Mouse (Mus musculus) cerebellum, adult 2 months (tissue): ENCODE data around the gene Mfsd14a. TPM values are rescaled to one million over a fixed set of nuclear protein-coding genes. Genes with fewer than 3 reads are reported as not detected.

ENCODE experiments used
- DNase-seq, 2 experiments: peaks; one replicate each; pipeline ENCODE4 v3.0.0; 2021
- H3K27ac ChIP-seq: fragments of 200-500 bp; 2 replicates; pipeline ENCODE4 v1.5.1; 2012; ENCODE audit warnings: low read length, control low read depth, inconsistent platforms; ENCODE audit not compliant: insufficient read depth
- H3K27me3 ChIP-seq: fragments of 200-500 bp; 2 replicates; pipeline ENCODE4 v1.6.1; 2012; ENCODE audit warnings: inconsistent platforms, mild to moderate bottlenecking, low read length, moderate library complexity; ENCODE audit not compliant: control insufficient read depth, insufficient read depth
- H3K4me1 ChIP-seq: fragments of 200-500 bp; 2 replicates; pipeline ENCODE4 v1.6.1; 2011; ENCODE audit warnings: low read length; ENCODE audit not compliant: control insufficient read depth, insufficient read depth
- H3K4me3 ChIP-seq: fragments of 200-500 bp; replicated peaks from 2 replicates; pipeline ENCODE3; 2011; ENCODE audit warnings: mild to moderate bottlenecking, low read depth, low read length, control low read depth; ENCODE audit not compliant: insufficient read depth
- CTCF ChIP-seq: fragments of 200-500 bp; IDR thresholded peaks from 2 replicates; pipeline ENCODE4 v1.5.1; 2011; ENCODE audit warnings: low read depth, mild to moderate bottlenecking, control low read depth, low read length, moderate library complexity, borderline replicate concordance; ENCODE audit not compliant: insufficient read depth
- POLR2A ChIP-seq: fragments of 200-500 bp; IDR thresholded peaks from 2 replicates; pipeline ENCODE4 v1.6.1; 2011; ENCODE audit warnings: low read length, control low read depth, borderline replicate concordance; ENCODE audit not compliant: insufficient read depth
- WGBS: fragments of 180-500 bp; shearing (Covaris S2); methylation state at CpG from one replicate; pipeline ENCODE4 v1.1.7; 2018; 5-methylcytosine and 5-hydroxymethylcytosine counted together
- polyA plus RNA-seq: library from polyadenylated mRNA; depleted of rRNA; stranded (reverse); fragments of >200 nt; gene quantifications from 2 replicates; pipeline ENCODE4 v1.2.3, GENCODE M21; 2012; rRNA removed

Gene Mfsd14a
- polyA plus RNA-seq, 1 experiment: 47.2 TPM

DNA sequence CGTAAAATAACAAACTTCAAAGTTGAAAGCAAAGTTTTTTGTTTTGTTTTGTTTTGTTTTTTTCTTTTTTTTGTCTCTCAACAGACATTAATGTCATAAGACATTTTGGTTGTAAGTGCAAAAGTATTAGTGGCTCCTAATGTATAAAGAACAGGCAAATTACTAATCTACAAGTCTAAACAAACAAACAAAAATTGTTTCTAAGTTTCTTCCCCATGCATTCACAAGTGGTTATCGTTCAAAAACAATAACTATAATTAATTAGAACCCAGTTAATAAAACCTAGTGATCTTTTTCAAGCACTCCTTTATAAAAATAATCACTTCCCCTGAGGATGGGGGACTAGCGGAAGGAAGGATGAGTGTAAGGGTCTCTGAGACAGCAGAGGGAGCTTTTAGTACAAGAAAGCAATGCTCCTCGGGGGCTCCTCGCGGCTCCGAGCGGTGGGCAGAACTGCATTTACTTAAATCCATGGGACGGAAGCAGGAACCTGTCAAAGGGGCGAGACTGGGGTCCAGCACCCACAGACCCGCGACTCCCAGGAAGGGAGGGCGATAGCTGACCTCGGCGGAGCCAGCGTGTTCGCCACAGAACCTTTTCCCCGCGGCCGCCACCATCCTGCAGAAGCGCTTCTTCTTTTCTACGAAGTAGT lies 68.3 kb downstream of the Mfsd14a start:
- DNase-seq: no peak
- peak overlapping the region; percentile 14 for H3K27ac ChIP-seq
- H3K4me3 ChIP-seq: peak overlapping the region; percentile 76
- TF ChIP-seq POLR2A: no peak
- no peak for TF ChIP-seq CTCF
- WGBS: 2% methylated on average over 22 of the region's 22 CpGs
- H3K27me3 ChIP-seq: no peaks in the 10 kb centered on the region
- H3K4me1 ChIP-seq: no peaks in the 10 kb centered on the region

DNA sequence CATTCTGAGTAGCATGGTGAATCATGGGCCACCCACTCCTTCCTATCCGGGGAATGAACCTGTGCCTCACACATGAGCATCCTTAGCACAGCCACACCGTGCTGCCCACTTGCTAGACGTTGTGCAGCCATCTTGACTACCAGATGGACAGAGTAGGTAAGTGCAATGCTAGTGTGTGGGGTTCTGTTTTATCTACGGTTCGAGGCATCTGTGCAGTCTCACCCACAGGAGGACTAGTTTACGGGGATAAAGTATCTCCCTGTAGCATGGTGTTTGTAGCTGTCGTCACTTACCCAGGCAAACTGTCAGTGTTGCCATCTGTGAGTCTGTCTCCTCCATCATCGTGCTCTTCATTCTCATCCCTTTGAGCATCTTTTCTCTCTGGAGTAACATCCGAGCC lies 80.3 kb downstream of the Mfsd14a start:
- Histone ChIP-seq H3K4me3 (no peak overlapping the region), H3K4me1 (no peaks in the 10 kb centered on the region), H3K27ac (no peak overlapping the region), H3K27me3 (no peaks in the 10 kb centered on the region)
- no peak for DNase-seq
- TF ChIP-seq POLR2A (no peak), CTCF (no peak)
- 97% methylated on average over 9 of the region's 9 CpGs for WGBS

Other genes starting within 250 kb of the Mfsd14a start
- gene Cdc14a, start 238.6 kb downstream of the Mfsd14a start, polyA plus RNA-seq: 2.6 and 3.0 TPM in 2 replicates
- 92.6 and 102 TPM in 2 replicates for gene Rtca, start 154.5 kb downstream of the Mfsd14a start, polyA plus RNA-seq
- 13.5 and 15.5 TPM in 2 replicates for gene Dbt, start 149.6 kb downstream of the Mfsd14a start, polyA plus RNA-seq
- gene Lrrc39, start 99.7 kb downstream of the Mfsd14a start, polyA plus RNA-seq: 0.11 and 0.21 TPM in 2 replicates
- gene Sass6, start 67.7 kb downstream of the Mfsd14a start, polyA plus RNA-seq: 8.6 and 9.7 TPM in 2 replicates
- 20.6 and 22.9 TPM in 2 replicates for gene Trmt13, start 48.1 kb downstream of the Mfsd14a start, polyA plus RNA-seq
- not detected in 2 replicates for gene Gm43191, start 18.6 kb upstream of the Mfsd14a start, polyA plus RNA-seq
- gene Slc35a3, start 50.2 kb upstream of the Mfsd14a start, polyA plus RNA-seq: 14.4 and 16.2 TPM in 2 replicates
- 20.6 and 20.8 TPM in 2 replicates for gene Agl, start 145.5 kb upstream of the Mfsd14a start, polyA plus RNA-seq
- 0.70 and 0.92 TPM in 2 replicates for gene Frrs1, start 196.8 kb upstream of the Mfsd14a start, polyA plus RNA-seq